Mouse (Mus musculus): ENCODE data around the gene Ttc9. TPM values are rescaled to one million over a fixed set of nuclear protein-coding genes. Genes with fewer than 3 reads are reported as not detected.

Gene Ttc9
- polyA plus RNA-seq, 1 experiment: 12.8 TPM

GRCm38 (mm10) chr12:81702903-81703302, 71.9 kb downstream of the Ttc9 start:
- no peaks in the 10 kb centered on the region for H3K4me1 ChIP-seq (ENCODE audit: control insufficient read depth, insufficient read depth, low read length)
- H3K4me3 ChIP-seq (replicated peaks; ENCODE audit: extremely low read depth, low read depth, low read length): no peak overlapping the region
- no peak for DNase-seq
- WGBS: 0% methylated on average over 1 of the region's 1 CpGs
- TF ChIP-seq CTCF (IDR thresholded peaks at IDR 0.05; ENCODE audit: insufficient read depth, low read length) (no peak), POLR2A (IDR thresholded peaks at IDR 0.05; ENCODE audit: borderline replicate concordance, extremely low read depth, low read depth, low read length) (no peak)

GRCm38 (mm10) chr12:81712618-81713017, 81.6 kb downstream of the Ttc9 start:
- WGBS: 65% methylated on average over 4 of the region's 4 CpGs
- TF ChIP-seq POLR2A (IDR thresholded peaks at IDR 0.05; ENCODE audit: borderline replicate concordance, extremely low read depth, low read depth, low read length) (no peak), CTCF (IDR thresholded peaks at IDR 0.05; ENCODE audit: insufficient read depth, low read length) (no peak)
- DNase-seq: no peak
- Histone ChIP-seq H3K4me3 (replicated peaks; ENCODE audit: extremely low read depth, low read depth, low read length) (no peak overlapping the region), H3K4me1 (ENCODE audit: control insufficient read depth, insufficient read depth, low read length) (no peaks in the 10 kb centered on the region)

Other genes with a start within 250 kb of the Ttc9 start
- gene Adam4, start 209.3 kb upstream of the Ttc9 start, polyA plus RNA-seq (2012; rRNA removed): 0.17 and 0.21 TPM in 2 replicates
- gene Cox16, start 146.1 kb upstream of the Ttc9 start, polyA plus RNA-seq (2012; rRNA removed): 50.6 and 59.0 TPM in 2 replicates
- 13.1 and 14.7 TPM in 2 replicates for gene Gm20498, start 98.3 kb upstream of the Ttc9 start, polyA plus RNA-seq (2012; rRNA removed)
- 19.1 and 27.1 TPM in 2 replicates for gene Synj2bp, start 98.3 kb upstream of the Ttc9 start, polyA plus RNA-seq (2012; rRNA removed)
- gene Adam21, start 62.8 kb upstream of the Ttc9 start, polyA plus RNA-seq (2012; rRNA removed): not detected in 2 replicates
- gene Med6, start 36.2 kb upstream of the Ttc9 start, polyA plus RNA-seq (2012; rRNA removed): 3.7 and 8.4 TPM in 2 replicates
- 5.9 and 6.7 TPM in 2 replicates for gene Map3k9, start 149.9 kb downstream of the Ttc9 start, polyA plus RNA-seq (2012; rRNA removed)
- 39.7 and 66.8 TPM in 2 replicates for gene Pcnx, start 228.8 kb downstream of the Ttc9 start, polyA plus RNA-seq (2012; rRNA removed)